Mouse (Mus musculus) MEL (cell line): ENCODE data around the gene Nt5dc3. TPM values are rescaled to one million over a fixed set of nuclear protein-coding genes. Genes with fewer than 3 reads are reported as not detected.

ENCODE experiments used
- DNase-seq: peaks from one replicate; pipeline ENCODE4 v3.0.0; 2011; ENCODE audit warnings: low read depth, low spot score
- H3K27ac ChIP-seq: 2 replicates; pipeline ENCODE4 v1.5.1; 2012; ENCODE audit warnings: low read depth, mild to moderate bottlenecking, control low read depth, low read length, moderate library complexity; ENCODE audit not compliant: control insufficient read depth
- H3K27me3 ChIP-seq, 2 experiments: fragments of 150-350 bp in 1 of 2; sonication (generic) in 1 of 2; 2 replicates each; pipeline ENCODE4 v1.6.1; 2012; ENCODE audit warnings: low read length in 2 of 2, mild to moderate bottlenecking in 2 of 2, improper control_type of control experiment in 1 of 2, moderate library complexity in 1 of 2; ENCODE audit not compliant: insufficient read depth in 2 of 2, control insufficient read depth in 1 of 2
- H3K36me3 ChIP-seq, 2 experiments: 2 replicates each; pipeline ENCODE4 v1.6.1; 2012 to 2014; ENCODE audit warnings: low read length in 2 of 2, improper control_type of control experiment in 1 of 2, inconsistent platforms in 1 of 2, mild to moderate bottlenecking in 1 of 2; ENCODE audit not compliant: insufficient read depth in 2 of 2, control insufficient read depth in 1 of 2
- H3K4me1 ChIP-seq, 2 experiments: fragments of 150-350 bp in 1 of 2; sonication (generic) in 1 of 2; 2 replicates each; pipeline ENCODE4 v1.6.1; 2012; ENCODE audit warnings: low read length in 2 of 2, improper control_type of control experiment in 1 of 2, mild to moderate bottlenecking in 1 of 2; ENCODE audit not compliant: insufficient read depth in 2 of 2, control insufficient read depth in 1 of 2
- H3K4me3 ChIP-seq, 2 experiments: fragments of 150-350 bp in 1 of 2; sonication (generic) in 1 of 2; 2 replicates each; pipeline ENCODE4 v1.5.1; 2012; ENCODE audit warnings: low read depth in 2 of 2, low read length in 2 of 2, mild to moderate bottlenecking in 2 of 2, moderate library complexity in 2 of 2, control low read depth in 1 of 2, improper control_type of control experiment in 1 of 2; ENCODE audit not compliant: control insufficient read depth in 1 of 2, insufficient read depth in 1 of 2
- H3K79me2 ChIP-seq: 2 replicates; pipeline ENCODE4 v1.6.1; 2012; ENCODE audit warnings: mild to moderate bottlenecking, low read length, moderate library complexity; ENCODE audit not compliant: control insufficient read depth, poor library complexity, insufficient read depth
- H3K9ac ChIP-seq: 2 replicates; pipeline ENCODE4 v1.6.1; 2012; ENCODE audit warnings: low read depth, mild to moderate bottlenecking, control low read depth, low read length, moderate library complexity; ENCODE audit not compliant: control insufficient read depth, poor library complexity, severe bottlenecking
- H3K9me3 ChIP-seq: fragments of 150-350 bp; sonication (generic); replicated peaks from 2 replicates; pipeline ENCODE4 v1.6.1; 2012; ENCODE audit warnings: mild to moderate bottlenecking, low read length, improper control_type of control experiment, moderate library complexity; ENCODE audit not compliant: insufficient read depth
- CHD1 ChIP-seq: IDR thresholded peaks from 2 replicates; pipeline ENCODE4 v1.6.1; 2012; ENCODE audit warnings: low read depth, mild to moderate bottlenecking, inconsistent platforms, low read length, improper control_type of control experiment
- CHD2 ChIP-seq: IDR thresholded peaks from 2 replicates; pipeline ENCODE4 v1.6.1; 2011; ENCODE audit warnings: low read length, improper control_type of control experiment
- CTCF ChIP-seq, 3 experiments: IDR thresholded peaks in 2 of 3; conservative IDR thresholded peaks in 1 of 3; 2 replicates each; pipeline ENCODE4 v1.5.1; 2011 to 2012; ENCODE audit warnings: low read length in 3 of 3, low read depth in 2 of 3, mild to moderate bottlenecking in 2 of 3, improper control_type of control experiment in 1 of 3, inconsistent platforms in 1 of 3, mixed read lengths in 1 of 3, moderate library complexity in 1 of 3; ENCODE audit not compliant: control insufficient read depth in 1 of 3, insufficient read depth in 1 of 3, poor library complexity in 1 of 3, severe bottlenecking in 1 of 3
- E2F4 ChIP-seq: IDR thresholded peaks from 2 replicates; pipeline ENCODE4 v1.6.1; 2011; ENCODE audit warnings: low read depth, low read length, improper control_type of control experiment, borderline replicate concordance
- ELF1 ChIP-seq: IDR thresholded peaks from 2 replicates; pipeline ENCODE4 v1.6.1; 2014; ENCODE audit warnings: low read depth, mild to moderate bottlenecking, inconsistent platforms, low read length, improper control_type of control experiment, moderate library complexity
- ETS1 ChIP-seq: IDR thresholded peaks from 2 replicates; pipeline ENCODE4 v1.6.1; 2012; ENCODE audit warnings: low read depth, mild to moderate bottlenecking, inconsistent platforms, low read length, improper control_type of control experiment, moderate library complexity
- GATA1 ChIP-seq: IDR thresholded peaks from 2 replicates; pipeline ENCODE4 v1.6.1; 2011; ENCODE audit warnings: low read depth, low read length, improper control_type of control experiment
- JUND ChIP-seq: IDR thresholded peaks from 2 replicates; pipeline ENCODE4 v1.6.1; 2011; ENCODE audit warnings: low read depth, mild to moderate bottlenecking, improper control_type of control experiment, low read length
- MAFK ChIP-seq: IDR thresholded peaks from 2 replicates; pipeline ENCODE4 v1.6.1; 2011; ENCODE audit warnings: low read depth, mild to moderate bottlenecking, low read length, improper control_type of control experiment, borderline replicate concordance
- MAX ChIP-seq: IDR thresholded peaks from 2 replicates; pipeline ENCODE4 v1.6.1; 2011; ENCODE audit warnings: low read length, improper control_type of control experiment
- MEF2A ChIP-seq: IDR thresholded peaks from 2 replicates; pipeline ENCODE4 v1.6.1; 2014; ENCODE audit warnings: low read depth, mild to moderate bottlenecking, inconsistent platforms, low read length, improper control_type of control experiment; ENCODE audit not compliant: poor library complexity, insufficient replicate concordance, severe bottlenecking; ENCODE audit errors: extremely low read depth
- MYB ChIP-seq: IDR thresholded peaks from 2 replicates; pipeline ENCODE4 v1.6.1; 2011; ENCODE audit warnings: mild to moderate bottlenecking, low read depth, low read length, improper control_type of control experiment
- MYC ChIP-seq: IDR thresholded peaks from 2 replicates; pipeline ENCODE4 v1.6.1; 2011; ENCODE audit warnings: low read depth, mild to moderate bottlenecking, low read length, improper control_type of control experiment, moderate library complexity
- NELFE ChIP-seq: IDR thresholded peaks from 2 replicates; pipeline ENCODE4 v1.6.1; 2011; ENCODE audit warnings: low read depth, low read length, improper control_type of control experiment
- NRF1 ChIP-seq: IDR thresholded peaks from 2 replicates; pipeline ENCODE4 v1.6.1; 2014; ENCODE audit warnings: low read depth, mild to moderate bottlenecking, inconsistent platforms, low read length, improper control_type of control experiment, moderate library complexity; ENCODE audit not compliant: poor library complexity, insufficient read depth, severe bottlenecking
- RAD21 ChIP-seq: IDR thresholded peaks from 2 replicates; pipeline ENCODE4 v1.6.1; 2011; ENCODE audit warnings: mild to moderate bottlenecking, low read depth, low read length, improper control_type of control experiment
- RCOR1 ChIP-seq: IDR thresholded peaks from 2 replicates; pipeline ENCODE4 v1.6.1; 2012; ENCODE audit warnings: low read depth, mild to moderate bottlenecking, inconsistent platforms, low read length, improper control_type of control experiment
- TAL1 ChIP-seq: IDR thresholded peaks from 2 replicates; pipeline ENCODE4 v1.6.1; 2012; ENCODE audit warnings: mild to moderate bottlenecking, inconsistent platforms, low read length, moderate library complexity, mixed read lengths
- TBP ChIP-seq: IDR thresholded peaks from 2 replicates; pipeline ENCODE4 v1.8.0; 2011; ENCODE audit warnings: low read depth, low read length, improper control_type of control experiment
- USF2 ChIP-seq, 2 experiments: IDR thresholded peaks; 2 replicates each; pipeline ENCODE4 v1.6.1; 2011 to 2012; ENCODE audit warnings: improper control_type of control experiment in 2 of 2, low read length in 2 of 2, borderline replicate concordance in 1 of 2, inconsistent platforms in 1 of 2, low read depth in 1 of 2, mild to moderate bottlenecking in 1 of 2; ENCODE audit not compliant: insufficient read depth in 1 of 2
- ZC3H11A ChIP-seq: IDR thresholded peaks from 2 replicates; pipeline ENCODE4 v1.6.1; 2012; ENCODE audit warnings: low read depth, mild to moderate bottlenecking, inconsistent platforms, low read length, improper control_type of control experiment
- ZMIZ1 ChIP-seq: IDR thresholded peaks from 2 replicates; pipeline ENCODE4 v1.6.1; 2012; ENCODE audit warnings: low read depth, mild to moderate bottlenecking, inconsistent platforms, low read length, improper control_type of control experiment, moderate library complexity
- ZNF384 ChIP-seq: IDR thresholded peaks from 2 replicates; pipeline ENCODE4 v1.6.1; 2012; ENCODE audit warnings: low read depth, mild to moderate bottlenecking, inconsistent platforms, low read length, improper control_type of control experiment
- polyA plus RNA-seq, 2 experiments: library from polyadenylated mRNA; stranded (reverse) in 1 of 2; unstranded in 1 of 2; fragments of >175 nt in 1 of 2; fragments of >200 nt in 1 of 2; gene quantifications; 2 replicates each; pipeline versions ENCODE4 v1.2.1 to v1.2.4; 2012; ENCODE audit warnings: low replicate concordance in 2 of 2, low read depth in 1 of 2; ENCODE audit not compliant: insufficient read length in 2 of 2, insufficient read depth in 1 of 2, missing spikeins in 1 of 2
- total RNA-seq: library from RNA; depleted of rRNA; stranded (reverse); fragments of 300-350 nt; gene quantifications from 2 replicates; pipeline ENCODE4 v1.2.3, GENCODE M21; 2012

Nt5dc3 gene
- total and polyA plus RNA-seq, 3 experiments: 9.7 to 15.6 TPM; not detected in 1

GRCm38 (mm10) chr10:86825871-86826522 is 47.2 kb downstream of the Nt5dc3 start:
- Histone ChIP-seq H3K27ac (no peak overlapping the region), H3K36me3 (peaks cover 4 to 8% of the 10 kb centered on the region in 2 experiments; a peak in 2 of 4 replicates), H3K27me3 (no peaks in the 10 kb centered on the region), H3K4me1 (no peaks in the 10 kb centered on the region), H3K9me3 (no peaks in the 10 kb centered on the region), H3K9ac (no peak overlapping the region), H3K79me2 (no peaks in the 10 kb centered on the region), H3K4me3 (no peak overlapping the region)
- TF ChIP-seq CHD2 (no peak), MAFK (no peak), RAD21 (no peak), JUND (no peak), E2F4 (no peak), RCOR1 (no peak), CTCF (IDR thresholded peaks at IDR 0.05 in 2 of 3, conservative IDR thresholded peaks at IDR 0.05 in 1 of 3; ENCODE audit: control insufficient read depth in 1 of 3, insufficient read depth in 1 of 3, low read depth in 2 of 3, low read length in 3 of 3, poor library complexity in 1 of 3, severe bottlenecking in 1 of 3) (no peak), MYC (no peak)
- DNase-seq: no peak

DNA sequence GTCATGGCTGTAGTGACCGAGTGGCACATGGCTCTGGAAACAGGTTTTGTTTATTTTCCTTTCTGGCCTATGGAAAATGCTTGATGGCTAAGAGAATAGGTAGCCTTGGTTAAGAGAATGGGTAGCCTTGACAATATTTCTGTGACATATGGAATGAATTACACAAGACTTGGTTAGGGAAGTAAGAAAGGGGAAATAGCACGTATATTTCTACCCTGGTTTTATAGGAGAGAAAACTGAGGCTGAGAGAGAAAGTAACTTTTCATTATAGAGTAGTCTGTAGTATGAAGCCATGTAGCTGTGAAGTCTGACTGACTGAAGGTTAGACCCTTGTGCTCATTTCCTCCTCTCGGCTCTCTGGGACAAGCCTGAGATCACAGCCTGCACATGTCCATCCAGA is 48.1 kb downstream of the Nt5dc3 start:
- Histone ChIP-seq H3K27ac (no peak overlapping the region), H3K9ac (no peak overlapping the region), H3K79me2 (no peaks in the 10 kb centered on the region), H3K4me3 (no peak overlapping the region), H3K27me3 (no peaks in the 10 kb centered on the region), H3K36me3 (peaks cover 4 to 9% of the 10 kb centered on the region in 2 experiments; a peak in 2 of 4 replicates), H3K4me1 (no peaks in the 10 kb centered on the region), H3K9me3 (no peaks in the 10 kb centered on the region)
- DNase-seq: no peak
- no peak for TF ChIP-seq NRF1

- H3K9me3 ChIP-seq: no peaks in the 10 kb centered on the region
- no peak overlapping the region for H3K9ac ChIP-seq
- H3K4me3 ChIP-seq: no peak overlapping the region
- H3K79me2 ChIP-seq: no peaks in the 10 kb centered on the region
- H3K4me1 ChIP-seq: no peaks in the 10 kb centered on the region
- H3K27me3 ChIP-seq: no peaks in the 10 kb centered on the region
- H3K27ac ChIP-seq: no peak overlapping the region
- H3K36me3 ChIP-seq: peaks cover 4 to 9% of the 10 kb centered on the region in 2 experiments; a peak in 2 of 4 replicates
- no peak for DNase-seq
- TF ChIP-seq ELF1 (no peak), GATA1 (no peak), E2F4 (no peak), MYB (no peak), MEF2A (no peak), MYC (no peak), TBP (no peak), ZNF384 (no peak), MAX (no peak), NELFE (no peak), ZC3H11A (no peak), RAD21 (no peak), TAL1 (no peak), CHD1 (no peak), ETS1 (no peak), ZMIZ1 (no peak), USF2 (IDR thresholded peaks at IDR 0.05; ENCODE audit: borderline replicate concordance in 1 of 2, insufficient read depth in 1 of 2, low read depth in 1 of 2, low read length in 2 of 2) (no peak), CHD2 (no peak)
These were observed 49.7 kb downstream of the Nt5dc3 start for GRCm38 (mm10) chr10:86828221-86829135.
